Mouse (Mus musculus) intestine, embryonic 15.5 days (tissue): ENCODE data around the gene St6galnac4. TPM values are rescaled to one million over a fixed set of nuclear protein-coding genes. Genes with fewer than 3 reads are reported as not detected.

Source experiments
- ATAC-seq: fragments of 200-750 bp; cut with Nextera tagmentation; 2 replicates; pipeline ENCODE4 v1.8.0; 2017; ENCODE audit warnings: moderate TSS enrichment, moderate library complexity
- H3K27ac ChIP-seq: fragments of 300-500 bp; sonication (generic); 2 replicates; pipeline ENCODE4 v1.5.1; 2015; ENCODE audit warnings: mild to moderate bottlenecking, inconsistent platforms
- H3K27me3 ChIP-seq: fragments of 300-500 bp; sonication (generic); replicated peaks from 2 replicates; pipeline ENCODE4 v1.6.1; 2015; ENCODE audit warnings: inconsistent platforms
- H3K36me3 ChIP-seq: fragments of 300-500 bp; sonication (generic); 2 replicates; pipeline ENCODE4 v1.6.1; 2015; ENCODE audit warnings: inconsistent platforms
- H3K4me1 ChIP-seq: fragments of 300-500 bp; sonication (generic); replicated peaks from 2 replicates; pipeline ENCODE4 v1.6.1; 2015; ENCODE audit warnings: inconsistent platforms
- H3K4me2 ChIP-seq: fragments of 300-500 bp; sonication (generic); replicated peaks from 2 replicates; pipeline ENCODE4 v1.6.1; 2015; ENCODE audit warnings: mild to moderate bottlenecking, inconsistent platforms
- H3K4me3 ChIP-seq: fragments of 300-500 bp; sonication (generic); replicated peaks from 2 replicates; pipeline ENCODE4 v1.5.1; 2015; ENCODE audit warnings: inconsistent platforms
- H3K9ac ChIP-seq: fragments of 300-500 bp; sonication (generic); 2 replicates; pipeline ENCODE4 v1.6.1; 2015; ENCODE audit warnings: inconsistent platforms
- H3K9me3 ChIP-seq: fragments of 300-500 bp; sonication (generic); 2 replicates; pipeline ENCODE4 v1.6.1; 2016; ENCODE audit warnings: inconsistent platforms
- WGBS: fragments of 180-500 bp; shearing (Covaris S2); methylation state at CpG from one replicate; pipeline ENCODE4 v1.1.7; 2015; 5-methylcytosine and 5-hydroxymethylcytosine counted together
- polyA plus RNA-seq: library from polyadenylated mRNA; unstranded; fragments of >200 nt; fragmentation: Nextera tagmentation; extraction: Ambion mirVana; gene quantifications from 2 replicates; pipeline ENCODE4 v1.2.1, GENCODE M21; 2015

St6galnac4 gene
- polyA plus RNA-seq, 1 experiment from 2014 or later = 16.4 TPM

GRCm38 (mm10) chr2:32549764-32550163, 37.1 kb upstream of the St6galnac4 start:
- no peaks in the 10 kb centered on the region for H3K27me3 ChIP-seq
- no peak overlapping the region for H3K4me3 ChIP-seq
- H3K4me1 ChIP-seq = peaks cover 37% of the 10 kb centered on the region
- H3K9ac ChIP-seq = no peak overlapping the region
- no peak for ATAC-seq
- peak overlapping the region; percentile 8 for H3K27ac ChIP-seq
- WGBS = 34% methylated on average over 6 of the region's 6 CpGs
- H3K9me3 ChIP-seq = no peaks in the 10 kb centered on the region
- no peaks in the 10 kb centered on the region for H3K36me3 ChIP-seq
- H3K4me2 ChIP-seq = no peak overlapping the region

- no peaks in the 10 kb centered on the region for H3K36me3 ChIP-seq
- H3K4me3 ChIP-seq = no peak overlapping the region
- ATAC-seq = peak; percentile 50
- peak overlapping the region; percentile 23; the same call in 1 of the 2 replicates for H3K27ac ChIP-seq
- no peaks in the 10 kb centered on the region for H3K27me3 ChIP-seq
- 62% methylated on average over 5 of the region's 5 CpGs for WGBS
- peaks cover 37% of the 10 kb centered on the region for H3K4me1 ChIP-seq
- no peaks in the 10 kb centered on the region for H3K9me3 ChIP-seq
- no peak overlapping the region for H3K4me2 ChIP-seq
- no peak overlapping the region for H3K9ac ChIP-seq
Measured at GRCm38 (mm10) chr2:32551236-32551635, 35.7 kb upstream of the St6galnac4 start.

GRCm38 (mm10) chr2:32553592-32554148, 33.2 kb upstream of the St6galnac4 start:
- H3K27ac ChIP-seq = no peak overlapping the region
- H3K27me3 ChIP-seq = no peaks in the 10 kb centered on the region
- H3K36me3 ChIP-seq = no peaks in the 10 kb centered on the region
- H3K4me1 ChIP-seq = peaks cover 32% of the 10 kb centered on the region
- H3K9ac ChIP-seq = no peak overlapping the region
- WGBS = 77% methylated on average over 7 of the region's 7 CpGs
- H3K9me3 ChIP-seq = no peaks in the 10 kb centered on the region
- ATAC-seq = no peak
- H3K4me2 ChIP-seq = no peak overlapping the region
- no peak overlapping the region for H3K4me3 ChIP-seq

- Histone ChIP-seq H3K9ac (no peak overlapping the region), H3K27ac (0 out of 2 replicates have a peak overlapping the region, but pooled peaks have one; percentile 6), H3K27me3 (no peaks in the 10 kb centered on the region), H3K36me3 (peaks cover 4% of the 10 kb centered on the region; the same call in 1 of the 2 replicates), H3K4me2 (no peak overlapping the region), H3K4me3 (no peak overlapping the region), H3K4me1 (peaks cover 15% of the 10 kb centered on the region), H3K9me3 (no peaks in the 10 kb centered on the region)
- no peak for ATAC-seq
- 47% methylated on average over 4 of the region's 4 CpGs for WGBS
Measured at GRCm38 (mm10) chr2:32555484-32555883, 31.4 kb upstream of the St6galnac4 start.

GRCm38 (mm10) chr2:32556019-32556418, 30.9 kb upstream of the St6galnac4 start:
- H3K4me3 ChIP-seq = no peak overlapping the region
- ATAC-seq = no peak
- peaks cover 4% of the 10 kb centered on the region; the same call in 1 of the 2 replicates for H3K36me3 ChIP-seq
- no peaks in the 10 kb centered on the region for H3K27me3 ChIP-seq
- WGBS = 78% methylated on average over 7 of the region's 7 CpGs
- no peaks in the 10 kb centered on the region for H3K9me3 ChIP-seq
- peaks cover 11% of the 10 kb centered on the region; the same call in 1 of the 2 replicates for H3K4me1 ChIP-seq
- H3K4me2 ChIP-seq = no peak overlapping the region
- H3K9ac ChIP-seq = peak overlapping the region; percentile 13; the same call in 1 of the 2 replicates
- 0 out of 2 replicates have a peak overlapping the region, but pooled peaks have one; percentile 6 for H3K27ac ChIP-seq

GRCm38 (mm10) chr2:32559570-32559969, 27.3 kb upstream of the St6galnac4 start:
- no peaks in the 10 kb centered on the region for H3K27me3 ChIP-seq
- H3K9me3 ChIP-seq = no peaks in the 10 kb centered on the region
- peak overlapping the region; percentile 13; the same call in 1 of the 2 replicates for H3K27ac ChIP-seq
- ATAC-seq = peak; percentile 75
- H3K9ac ChIP-seq = no peak overlapping the region
- no peak overlapping the region for H3K4me3 ChIP-seq
- peaks cover 14% of the 10 kb centered on the region for H3K36me3 ChIP-seq
- 69% methylated on average over 5 of the region's 5 CpGs for WGBS
- H3K4me2 ChIP-seq = no peak overlapping the region
- peaks cover 6% of the 10 kb centered on the region; the same call in 1 of the 2 replicates for H3K4me1 ChIP-seq

- H3K27me3 ChIP-seq = no peaks in the 10 kb centered on the region
- 0 out of 2 replicates have a peak, but pooled peaks have one; percentile 7 for ATAC-seq
- WGBS = 32% methylated on average over 4 of the region's 4 CpGs
- H3K27ac ChIP-seq = no peak overlapping the region
- peaks cover 4% of the 10 kb centered on the region; the same call in 1 of the 2 replicates for H3K4me1 ChIP-seq
- no peak overlapping the region for H3K4me2 ChIP-seq
- H3K9me3 ChIP-seq = no peaks in the 10 kb centered on the region
- no peak overlapping the region for H3K9ac ChIP-seq
- no peak overlapping the region for H3K4me3 ChIP-seq
- H3K36me3 ChIP-seq = peaks cover 36% of the 10 kb centered on the region
Measured at GRCm38 (mm10) chr2:32566536-32567063, 20.3 kb upstream of the St6galnac4 start.

- Histone ChIP-seq H3K27me3 (no peaks in the 10 kb centered on the region), H3K27ac (no peak overlapping the region), H3K4me2 (no peak overlapping the region), H3K4me1 (peaks cover 11% of the 10 kb centered on the region; the same call in 1 of the 2 replicates), H3K4me3 (no peak overlapping the region), H3K9ac (no peak overlapping the region), H3K36me3 (peaks cover 36% of the 10 kb centered on the region), H3K9me3 (no peaks in the 10 kb centered on the region)
- 55% methylated on average over 5 of the region's 5 CpGs for WGBS
- no peak for ATAC-seq
Measured at GRCm38 (mm10) chr2:32568149-32568548, 18.7 kb upstream of the St6galnac4 start.

- no peak overlapping the region for H3K27ac ChIP-seq
- no peak overlapping the region for H3K4me2 ChIP-seq
- H3K4me1 ChIP-seq = peaks cover 11% of the 10 kb centered on the region; the same call in 1 of the 2 replicates
- H3K9me3 ChIP-seq = no peaks in the 10 kb centered on the region
- no peak overlapping the region for H3K4me3 ChIP-seq
- no peaks in the 10 kb centered on the region for H3K27me3 ChIP-seq
- H3K36me3 ChIP-seq = peaks cover 33% of the 10 kb centered on the region
- no peak for ATAC-seq
- no peak overlapping the region for H3K9ac ChIP-seq
- WGBS = 90% methylated on average over 3 of the region's 3 CpGs
Measured at GRCm38 (mm10) chr2:32568941-32569340, 18.0 kb upstream of the St6galnac4 start.

GRCm38 (mm10) chr2:32570698-32571494, 16.0 kb upstream of the St6galnac4 start, which contains the start of gene Dpm2:
Dpm2 (plus strand) TSS chr2:32570858.
- H3K9ac ChIP-seq = peak within 1 kb of the TSS; percentile 57
- H3K27me3 ChIP-seq = 0 out of 2 replicates have a peak, but pooled peaks cover 3% of the 10 kb centered on the region
- WGBS = under 1% methylated on average over 36 of the region's 36 CpGs
- H3K4me3 ChIP-seq = peak within 1 kb of the TSS; percentile 51
- H3K4me2 ChIP-seq = peak within 1 kb of the TSS; percentile 75
- peaks cover 20% of the 10 kb centered on the region for H3K36me3 ChIP-seq
- peaks cover 19% of the 10 kb centered on the region for H3K4me1 ChIP-seq
- ATAC-seq = peak; percentile 84
- no peaks in the 10 kb centered on the region for H3K9me3 ChIP-seq
- no peak within 1 kb of the TSS for H3K27ac ChIP-seq

GRCm38 (mm10) chr2:32572196-32572595, 14.7 kb upstream of the St6galnac4 start:
- WGBS = 91% methylated on average over 11 of the region's 11 CpGs
- Histone ChIP-seq H3K27ac (no peak overlapping the region), H3K4me1 (peaks cover 19% of the 10 kb centered on the region), H3K9me3 (no peaks in the 10 kb centered on the region), H3K36me3 (peaks cover 15% of the 10 kb centered on the region), H3K4me3 (no peak overlapping the region), H3K4me2 (peak overlapping the region; percentile 22; the same call in 1 of the 2 replicates), H3K27me3 (0 out of 2 replicates have a peak, but pooled peaks cover 3% of the 10 kb centered on the region), H3K9ac (no peak overlapping the region)
- ATAC-seq = no peak

GRCm38 (mm10) chr2:32574497-32574896, 12.4 kb upstream of the St6galnac4 start, which contains the start of gene Pip5kl1:
Pip5kl1 (plus strand) TSS chr2:32574797.
- Histone ChIP-seq H3K27me3 (peaks cover 18% of the 10 kb centered on the region; the same call in 1 of the 2 replicates), H3K9ac (peak within 1 kb of the TSS; percentile 46), H3K36me3 (0 out of 2 replicates have a peak, but pooled peaks cover 3% of the 10 kb centered on the region), H3K4me1 (peaks cover 19% of the 10 kb centered on the region), H3K27ac (no peak within 1 kb of the TSS), H3K4me2 (peak within 1 kb of the TSS; percentile 87), H3K4me3 (peak within 1 kb of the TSS; percentile 37), H3K9me3 (no peaks in the 10 kb centered on the region)
- 76% methylated on average over 6 of the region's 6 CpGs for WGBS
- no peak for ATAC-seq
